Mouse (Mus musculus): Measurements from ENCODE around the gene Farp2. TPM values are rescaled to one million over a fixed set of nuclear protein-coding genes. Genes with fewer than 3 reads are reported as not detected.

Farp2 gene
- polyA plus RNA-seq, 1 experiment from 2014 or later, result 7.0 TPM

Other genes starting within 250 kb of the Farp2 start
- gene Mterf4, start 206.2 kb upstream of the Farp2 start, polyA plus RNA-seq (2014; fragmentation: Nextera tagmentation; extraction: Ambion mirVana), result 37.7 and 38.0 TPM in 2 replicates
- gene Ppp1r7, start 169.2 kb upstream of the Farp2 start, polyA plus RNA-seq (2014; fragmentation: Nextera tagmentation; extraction: Ambion mirVana), result 75.1 and 75.2 TPM in 2 replicates
- 23.3 and 29.0 TPM in 2 replicates for gene Pask, start 168.6 kb upstream of the Farp2 start, polyA plus RNA-seq (2014; fragmentation: Nextera tagmentation; extraction: Ambion mirVana)
- gene Ano7, start 138.1 kb upstream of the Farp2 start, polyA plus RNA-seq (2014; fragmentation: Nextera tagmentation; extraction: Ambion mirVana), result 1.4 and 1.5 TPM in 2 replicates
- gene Hdlbp, start 33.3 kb upstream of the Farp2 start, polyA plus RNA-seq (2014; fragmentation: Nextera tagmentation; extraction: Ambion mirVana), result 111 and 116 TPM in 2 replicates
- 182 and 191 TPM in 2 replicates for gene Stk25, start 146.6 kb downstream of the Farp2 start, polyA plus RNA-seq (2014; fragmentation: Nextera tagmentation; extraction: Ambion mirVana)
- gene Bok, start 173.6 kb downstream of the Farp2 start, polyA plus RNA-seq (2014; fragmentation: Nextera tagmentation; extraction: Ambion mirVana), result 29.2 and 29.3 TPM in 2 replicates
- 100 and 104 TPM in 2 replicates for gene Atg4b, start 239.4 kb downstream of the Farp2 start, polyA plus RNA-seq (2014; fragmentation: Nextera tagmentation; extraction: Ambion mirVana)
- gene Thap4, start 242.8 kb downstream of the Farp2 start, polyA plus RNA-seq (2014; fragmentation: Nextera tagmentation; extraction: Ambion mirVana), result 44.0 and 57.9 TPM in 2 replicates

All from limb, embryonic 11.5 days (tissue).